Mouse (Mus musculus) liver, postnatal 0 days (tissue): ENCODE data around the gene Cnbd2. TPM values are rescaled to one million over a fixed set of nuclear protein-coding genes. Genes with fewer than 3 reads are reported as not detected.
A peak's percentile ranks its signal among the peaks of the same experiment; 100 is the strongest.

ENCODE experiments used
- ATAC-seq: fragments of 200-750 bp; cut with Nextera tagmentation; 2 replicates; pipeline ENCODE4 v1.8.0; 2017; ENCODE audit warnings: mild to moderate bottlenecking, moderate library complexity
- DNase-seq: peaks from one replicate; pipeline ENCODE4 v3.0.0-alpha.2; 2016
- H3K27ac ChIP-seq: fragments of 300-500 bp; sonication (generic); 2 replicates; pipeline ENCODE4 v1.5.1; 2014; ENCODE audit warnings: antibody characterized with exemption, moderate library complexity, mild to moderate bottlenecking, low read depth
- H3K27me3 ChIP-seq: fragments of 300-500 bp; sonication (generic); 2 replicates; pipeline ENCODE4 v1.6.1; 2014; ENCODE audit warnings: low read length, control low read depth, mixed read lengths; ENCODE audit not compliant: insufficient read depth
- H3K36me3 ChIP-seq: fragments of 300-500 bp; sonication (generic); replicated peaks from 2 replicates; pipeline ENCODE4 v1.6.1; 2014; ENCODE audit warnings: mild to moderate bottlenecking, control low read depth, low read length, moderate library complexity, mixed read lengths; ENCODE audit not compliant: insufficient read depth
- H3K4me1 ChIP-seq: fragments of 300-500 bp; sonication (generic); 2 replicates; pipeline ENCODE4 v1.6.1; 2014; ENCODE audit warnings: antibody characterized with exemption, mild to moderate bottlenecking, control low read depth; ENCODE audit not compliant: insufficient read depth
- H3K4me2 ChIP-seq: fragments of 300-500 bp; sonication (generic); 2 replicates; pipeline ENCODE4 v1.6.1; 2014; ENCODE audit warnings: low read depth, mild to moderate bottlenecking, low read length, moderate library complexity, mixed read lengths
- H3K4me3 ChIP-seq: fragments of 300-500 bp; sonication (generic); 2 replicates; pipeline ENCODE4 v1.5.1; 2014; ENCODE audit warnings: low read depth, low read length
- H3K9ac ChIP-seq: fragments of 300-500 bp; sonication (generic); replicated peaks from 2 replicates; pipeline ENCODE4 v1.6.1; 2014; ENCODE audit warnings: mild to moderate bottlenecking, moderate library complexity
- H3K9me3 ChIP-seq: fragments of 300-500 bp; sonication (generic); 2 replicates; pipeline ENCODE4 v1.6.1; 2016; ENCODE audit warnings: mild to moderate bottlenecking, control low read depth, low read length, mixed read lengths
- CTCF ChIP-seq: sonication (generic); IDR thresholded peaks from 2 replicates; pipeline ENCODE4 v1.5.1; 2016; ENCODE audit warnings: antibody characterized with exemption, low read depth
- EP300 ChIP-seq: IDR thresholded peaks from 2 replicates; pipeline ENCODE4 v1.6.1; 2016; ENCODE audit warnings: antibody characterized with exemption, low read depth, mild to moderate bottlenecking
- WGBS: fragments of 180-500 bp; shearing (Covaris S2); extraction: QIAGEN DNeasy Blood & Tissue Kit; methylation state at CpG from one replicate; pipeline ENCODE4 v1.1.7; 2014; ENCODE audit not compliant: insufficient replicate concordance; 5-methylcytosine and 5-hydroxymethylcytosine counted together
- polyA plus RNA-seq: library from polyadenylated mRNA; unstranded; fragments of >200 nt; fragmentation: Nextera tagmentation; extraction: Ambion mirVana; gene quantifications from 2 replicates; pipeline ENCODE4 v1.2.1, GENCODE M21; 2015

Gene Cnbd2
- polyA plus RNA-seq, 1 experiment from 2014 or later: 4.0 TPM

DNA sequence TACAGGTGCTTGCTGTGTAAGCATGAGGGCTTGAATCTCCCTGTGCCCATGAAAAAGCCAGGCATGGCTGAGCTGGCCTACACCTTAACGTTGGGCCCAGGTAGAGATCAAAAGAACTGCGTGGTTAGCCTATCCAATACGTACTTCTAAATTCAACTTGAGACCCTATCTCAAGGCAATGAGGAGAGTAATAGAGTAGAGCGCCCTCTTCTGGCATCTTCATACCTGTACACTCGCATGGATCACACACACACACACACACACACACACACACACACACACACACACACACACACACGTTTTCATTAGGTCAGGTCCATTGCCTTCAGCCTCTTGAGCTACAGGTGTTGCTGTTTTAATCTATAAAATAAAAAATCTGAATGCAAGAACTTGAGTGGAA is 2.7 kb downstream of the Cnbd2 start:
- WGBS: 89% methylated on average over 6 of the region's 6 CpGs
- no peak for ATAC-seq

DNA sequence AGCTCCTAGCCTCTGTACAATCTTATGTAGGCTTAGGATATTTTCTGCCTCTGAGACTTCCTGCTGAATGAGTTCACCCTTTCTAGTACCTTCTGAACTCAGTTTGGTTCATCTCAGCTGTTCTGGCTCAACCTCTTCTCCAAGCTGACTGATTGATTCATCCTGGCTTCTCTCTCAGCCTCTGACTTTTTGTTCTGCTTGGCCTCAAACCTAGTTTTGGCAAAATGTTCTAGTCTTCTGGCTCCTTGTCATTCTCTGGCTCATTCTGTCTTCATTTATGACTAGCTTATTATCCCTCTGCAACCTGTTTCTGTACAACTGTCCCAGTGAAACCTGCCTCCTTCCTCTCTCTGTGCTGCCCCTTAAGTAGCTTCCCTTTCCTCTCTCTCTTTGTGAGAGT is 6.4 kb downstream of the Cnbd2 start:
- ATAC-seq (no peak), DNase-seq (no peak)
- H3K9ac ChIP-seq: no peak overlapping the region
- no peak overlapping the region for H3K4me3 ChIP-seq
- no peaks in the 10 kb centered on the region for H3K4me1 ChIP-seq
- H3K27me3 ChIP-seq: no peaks in the 10 kb centered on the region
- TF ChIP-seq EP300 (no peak), CTCF (no peak)
- H3K36me3 ChIP-seq: no peaks in the 10 kb centered on the region
- H3K27ac ChIP-seq: no peak overlapping the region
- peaks cover 3% of the 10 kb centered on the region; the same call in 1 of the 2 replicates for H3K9me3 ChIP-seq
- H3K4me2 ChIP-seq: no peak overlapping the region

More for the DNA sequence above, 2.7 kb downstream of the Cnbd2 start:
- Histone ChIP-seq H3K4me3 (no peak overlapping the region), H3K9ac (no peak overlapping the region), H3K27ac (no peak overlapping the region), H3K9me3 (no peaks in the 10 kb centered on the region), H3K4me2 (no peak overlapping the region), H3K4me1 (peaks cover 9% of the 10 kb centered on the region), H3K36me3 (no peaks in the 10 kb centered on the region), H3K27me3 (no peaks in the 10 kb centered on the region)
- DNase-seq: no peak
- TF ChIP-seq CTCF (no peak), EP300 (no peak)

DNA sequence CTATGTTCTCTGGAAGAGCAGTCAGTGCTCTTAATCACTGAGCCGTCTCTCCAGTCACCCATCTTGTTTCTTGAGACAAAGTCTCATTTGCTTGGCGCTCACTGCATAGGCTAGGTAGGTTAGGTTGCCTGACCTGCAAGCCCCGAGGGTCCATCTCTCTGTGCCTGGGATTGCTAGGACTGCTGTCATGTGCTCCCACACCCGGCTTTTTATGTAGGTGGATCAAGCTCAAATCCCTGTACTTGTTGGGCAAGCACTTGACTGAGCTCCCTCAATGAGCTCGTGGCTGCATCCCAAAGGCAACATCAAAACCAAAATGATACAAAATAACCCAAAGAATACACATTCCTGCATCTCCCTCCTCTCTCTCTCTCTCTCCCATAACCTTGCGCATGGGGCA is 9.4 kb downstream of the Cnbd2 start:
- Histone ChIP-seq H3K4me1 (0 out of 2 replicates have a peak, but pooled peaks cover 5% of the 10 kb centered on the region), H3K4me3 (no peak overlapping the region), H3K27me3 (no peaks in the 10 kb centered on the region), H3K9me3 (peaks cover 3% of the 10 kb centered on the region; the same call in 1 of the 2 replicates), H3K4me2 (no peak overlapping the region), H3K36me3 (no peaks in the 10 kb centered on the region), H3K27ac (no peak overlapping the region), H3K9ac (no peak overlapping the region)
- DNase-seq (no peak), ATAC-seq (no peak)
- 85% methylated on average over 6 of the region's 6 CpGs for WGBS
- TF ChIP-seq EP300: no peak
- TF ChIP-seq CTCF: no peak

DNA sequence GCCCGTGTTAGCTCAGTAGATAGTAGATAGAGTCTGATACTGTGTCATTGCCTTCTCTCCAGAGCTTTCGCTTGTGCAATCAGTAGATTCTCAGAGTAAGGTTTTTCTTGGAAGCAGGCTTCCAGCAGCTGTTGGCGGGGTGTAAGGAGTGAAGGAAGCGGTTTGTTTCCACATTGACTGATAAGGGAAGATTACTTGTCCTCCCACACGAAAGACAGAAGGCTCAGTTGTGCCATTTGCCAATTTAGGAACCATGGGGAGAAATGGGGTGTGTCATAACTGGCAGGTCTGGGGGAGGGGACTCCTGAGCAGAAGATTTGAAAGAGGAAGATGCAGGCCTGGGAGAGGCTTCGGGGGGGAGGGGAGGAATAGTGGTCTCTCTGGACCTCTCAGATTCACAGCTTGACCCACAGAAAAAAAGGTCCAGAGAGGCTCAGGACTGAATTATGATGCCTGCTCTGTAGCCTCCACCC is 12.1 kb downstream of the Cnbd2 start:
- 15% methylated on average over 6 of the region's 6 CpGs for WGBS
- H3K4me1 ChIP-seq: 0 out of 2 replicates have a peak, but pooled peaks cover 5% of the 10 kb centered on the region
- TF ChIP-seq CTCF (no peak), EP300 (peak; percentile 50; the same call in 1 of the 2 replicates)
- no peak overlapping the region for H3K9ac ChIP-seq
- no peaks in the 10 kb centered on the region for H3K27me3 ChIP-seq
- no peaks in the 10 kb centered on the region for H3K36me3 ChIP-seq
- H3K4me3 ChIP-seq: no peak overlapping the region
- ATAC-seq (peak; percentile 73), DNase-seq (peak; percentile 55)
- peak overlapping the region; percentile 83 for H3K27ac ChIP-seq
- peaks cover 3% of the 10 kb centered on the region; the same call in 1 of the 2 replicates for H3K9me3 ChIP-seq
- H3K4me2 ChIP-seq: peak overlapping the region; percentile 55

DNA sequence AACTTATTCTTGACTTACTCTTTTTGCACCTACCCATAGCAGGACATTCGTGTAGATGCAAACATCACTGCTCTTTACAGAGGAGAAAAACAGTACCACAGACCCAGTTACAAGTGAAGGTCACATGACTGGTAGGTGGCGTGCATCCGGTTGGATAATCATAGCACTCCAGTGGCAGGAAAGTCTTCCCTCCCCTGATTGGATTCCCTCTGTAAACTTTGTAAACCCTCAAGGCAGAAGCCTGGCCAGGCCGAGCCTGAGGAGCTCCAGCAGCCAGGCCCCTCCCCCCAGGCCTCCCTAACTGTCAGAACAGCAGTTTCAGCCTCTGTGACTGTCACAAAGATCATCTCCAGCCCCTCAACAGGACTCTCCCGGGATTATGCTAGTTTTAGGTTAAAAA is 12.6 kb downstream of the Cnbd2 start:
- TF ChIP-seq CTCF: no peak
- no peak for TF ChIP-seq EP300
- 0 out of 2 replicates have a peak, but pooled peaks cover 5% of the 10 kb centered on the region for H3K4me1 ChIP-seq
- H3K36me3 ChIP-seq: no peaks in the 10 kb centered on the region
- H3K27ac ChIP-seq: peak overlapping the region; percentile 83
- H3K9ac ChIP-seq: 0 out of 2 replicates have a peak overlapping the region, but pooled peaks have one; percentile 16
- H3K4me3 ChIP-seq: no peak overlapping the region
- peak; percentile 70 for ATAC-seq
- H3K9me3 ChIP-seq: peaks cover 3% of the 10 kb centered on the region; the same call in 1 of the 2 replicates
- DNase-seq: peak; percentile 50
- H3K4me2 ChIP-seq: peak overlapping the region; percentile 55
- 17% methylated on average over 5 of the region's 5 CpGs for WGBS
- H3K27me3 ChIP-seq: no peaks in the 10 kb centered on the region

DNA sequence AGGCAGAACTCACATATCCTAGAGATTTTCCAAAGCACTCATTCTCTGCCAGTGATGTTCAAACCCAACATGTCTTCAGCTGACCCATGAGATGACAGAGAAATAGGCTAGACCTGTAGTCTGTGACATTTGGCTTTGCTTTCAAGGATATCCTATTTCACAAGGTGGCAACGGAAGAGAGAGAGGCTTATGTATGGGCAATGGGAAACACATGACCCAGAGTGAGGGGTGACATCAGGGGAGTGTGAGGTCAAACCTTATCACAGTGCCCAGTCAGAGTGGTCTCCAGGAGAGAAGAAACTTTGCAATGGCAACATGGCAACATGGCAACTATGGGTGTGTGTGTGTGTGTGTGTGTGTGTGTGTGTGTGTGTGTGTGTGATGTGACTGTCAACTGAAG is 18.6 kb downstream of the Cnbd2 start:
- H3K9me3 ChIP-seq: no peaks in the 10 kb centered on the region
- no peak overlapping the region for H3K9ac ChIP-seq
- H3K4me2 ChIP-seq: no peak overlapping the region
- DNase-seq (no peak), ATAC-seq (no peak)
- H3K36me3 ChIP-seq: no peaks in the 10 kb centered on the region
- no peak overlapping the region for H3K4me3 ChIP-seq
- TF ChIP-seq EP300 (no peak), CTCF (no peak)
- no peak overlapping the region for H3K27ac ChIP-seq
- WGBS: 61% methylated on average over 1 of the region's 1 CpGs
- no peaks in the 10 kb centered on the region for H3K27me3 ChIP-seq
- H3K4me1 ChIP-seq: no peaks in the 10 kb centered on the region
